Mouse (Mus musculus) left cerebral cortex, adult 8-10 months (tissue): ENCODE measurements around the gene Ppef2. TPM values are rescaled to one million over a fixed set of nuclear protein-coding genes. Genes with fewer than 3 reads are reported as not detected.

ENCODE experiments used
- DNase-seq, 2 experiments: peaks; one replicate each; pipeline ENCODE4 v3.0.0; 2022; ENCODE audit warnings: low spot score in 2 of 2
- total RNA-seq, 4 experiments: library from RNA; stranded (reverse); gene quantifications; 2 replicates each; pipeline ENCODE4 v1.2.4; 2022

Ppef2 gene
- total RNA-seq, 4 experiments from 2014 or later: 0.53 to 1.1 (median 0.83) TPM

DNA sequence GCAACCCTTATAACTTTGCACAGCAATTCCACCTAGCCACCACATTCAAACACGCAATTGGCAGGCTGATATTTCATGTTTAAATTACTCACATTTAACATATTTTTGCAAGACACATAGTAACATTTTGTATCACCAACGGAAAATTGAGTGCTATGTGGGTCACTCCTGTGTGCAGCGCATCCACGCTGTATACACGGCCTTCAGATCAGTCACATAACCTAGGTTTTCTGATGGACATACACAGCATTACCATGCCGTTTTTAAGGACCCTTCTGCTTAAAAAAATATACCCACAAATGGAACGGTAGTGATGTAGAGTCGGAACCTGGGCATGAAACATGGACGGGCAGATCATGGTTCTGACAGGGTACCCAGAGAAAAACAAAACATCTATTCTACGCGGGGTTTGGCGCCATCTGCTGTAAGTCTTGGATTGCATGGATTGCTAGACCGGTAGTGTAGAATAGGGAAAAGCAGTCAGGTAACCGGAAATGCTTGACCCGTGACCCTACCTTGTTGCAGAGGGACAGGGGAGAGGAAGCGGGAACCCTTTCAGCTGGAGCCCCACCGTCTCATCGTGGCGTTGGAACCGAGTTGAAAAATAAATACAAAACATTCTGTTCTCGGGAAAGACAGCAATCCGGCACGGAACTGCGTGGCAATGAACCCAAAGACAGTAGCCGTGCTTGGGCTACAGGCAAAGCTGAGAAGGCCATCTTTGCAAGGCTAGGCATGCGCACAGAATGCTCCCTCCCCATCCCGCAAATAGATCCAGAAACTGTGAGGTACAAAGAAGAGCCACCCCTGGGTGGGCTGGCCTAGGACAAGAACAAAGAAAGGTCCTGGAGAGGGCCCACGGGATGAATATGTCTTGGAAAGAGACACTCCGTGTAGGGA lies 16.5 kb downstream of the Ppef2 start:
- peak; percentile 55 to 59 for DNase-seq

DNA sequence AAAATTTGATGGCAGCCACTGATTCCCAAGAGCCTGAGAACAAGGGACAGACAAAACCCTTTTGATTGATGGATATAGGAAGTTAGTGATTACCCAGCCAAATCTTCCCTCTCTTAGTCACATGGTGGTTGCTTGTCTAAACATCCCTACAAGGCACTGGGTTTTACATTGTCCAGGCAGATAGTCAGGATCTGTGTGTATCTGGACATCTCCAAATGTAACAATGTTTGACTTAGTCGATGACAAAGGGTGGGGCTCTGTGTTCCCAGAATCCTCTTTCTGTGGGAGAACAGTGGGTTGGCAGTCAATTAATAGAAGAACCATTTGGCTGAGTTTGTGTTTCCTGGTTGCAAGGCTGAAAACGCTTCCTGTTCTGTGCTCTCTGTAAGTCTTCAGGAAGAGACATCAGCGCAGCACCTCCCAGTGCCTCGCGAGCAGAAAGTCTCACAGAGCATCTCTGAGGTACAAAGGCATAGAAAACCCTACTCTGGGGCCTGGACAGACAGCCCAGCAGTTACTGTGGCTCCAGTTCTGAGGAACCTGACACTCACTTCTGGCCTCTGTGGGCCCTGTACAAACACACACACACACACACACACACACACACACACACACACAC lies 21.0 kb downstream of the Ppef2 start:
- no peak for DNase-seq

- no peak for DNase-seq
Observed at GRCm38 (mm10) chr5:92233366-92233765, 22.7 kb downstream of the Ppef2 start.

DNA sequence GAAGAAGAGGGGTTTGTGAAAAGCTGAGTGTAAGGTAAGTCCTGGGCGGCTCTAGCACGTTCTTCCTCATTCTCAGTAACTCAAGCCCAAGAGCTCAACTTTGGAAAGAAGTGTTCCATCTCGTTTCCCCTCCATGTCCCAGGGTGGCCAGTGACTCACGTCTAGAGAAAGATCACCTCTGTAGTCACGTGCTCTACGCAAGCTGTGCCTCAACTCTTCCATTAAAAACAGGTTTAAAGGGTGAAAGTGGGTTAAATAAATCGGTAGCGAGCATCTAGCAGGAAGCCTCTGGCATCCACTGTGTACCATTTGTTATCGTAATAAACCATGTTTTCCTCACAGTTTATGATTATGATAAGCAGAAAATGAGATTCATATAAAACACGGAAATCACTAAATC lies 24.2 kb downstream of the Ppef2 start:
- no peak for DNase-seq

DNA sequence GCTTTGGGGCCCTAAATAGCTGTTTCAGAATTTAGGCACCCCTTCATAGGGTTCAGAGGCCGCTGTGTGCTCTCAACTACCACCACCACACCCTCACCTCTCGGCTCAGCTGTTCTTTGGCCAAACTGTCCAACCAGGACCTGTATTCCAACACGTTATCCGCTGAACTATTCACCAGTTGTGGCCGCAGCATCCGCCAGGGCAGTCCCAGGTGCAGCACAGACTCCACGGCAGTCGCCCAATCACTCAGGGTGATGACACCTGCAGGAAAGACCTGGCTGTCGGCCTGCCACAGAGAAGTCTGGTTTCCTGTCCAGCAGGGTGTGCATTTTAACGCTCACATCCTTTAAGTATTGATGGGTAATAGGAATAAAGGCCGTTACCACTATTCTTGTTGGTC lies 25.8 kb downstream of the Ppef2 start:
- DNase-seq: no peak

- DNase-seq: no peak
Observed at GRCm38 (mm10) chr5:92229514-92229913, 26.6 kb downstream of the Ppef2 start.

GRCm38 (mm10) chr5:92228776-92229175 lies 27.3 kb downstream of the Ppef2 start:
- no peak for DNase-seq

DNA sequence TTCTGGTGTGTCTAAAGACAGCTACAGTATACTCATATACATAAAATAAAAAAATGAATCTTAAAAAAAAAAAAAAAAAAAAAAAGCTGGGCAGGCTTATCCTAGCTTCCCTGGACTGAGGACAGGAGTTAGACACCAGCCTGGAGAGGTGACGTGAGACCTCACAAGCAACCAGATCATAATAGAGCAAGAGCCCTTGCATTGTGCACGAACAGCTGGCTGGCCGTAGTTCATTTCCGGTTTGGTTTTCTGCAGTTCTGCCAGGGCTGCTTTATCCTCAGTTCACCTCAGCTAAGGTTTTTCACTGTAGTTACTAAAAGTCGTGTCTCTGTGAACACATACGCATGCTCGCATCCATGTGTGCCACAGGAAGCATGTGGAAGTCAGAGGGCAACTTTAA lies 28.3 kb downstream of the Ppef2 start:
- DNase-seq: no peak

- DNase-seq: no peak
Observed at GRCm38 (mm10) chr5:92220287-92220902, 35.7 kb downstream of the Ppef2 start.

GRCm38 (mm10) chr5:92219826-92220225 lies 36.3 kb downstream of the Ppef2 start:
- no peak for DNase-seq

GRCm38 (mm10) chr5:92218915-92219793 lies 36.9 kb downstream of the Ppef2 start:
- DNase-seq: no peak

GRCm38 (mm10) chr5:92215308-92215707 lies 40.8 kb downstream of the Ppef2 start, which contains the start of gene U90926:
U90926 (minus strand) TSS chr5:92215408.
- no peak for DNase-seq

DNA sequence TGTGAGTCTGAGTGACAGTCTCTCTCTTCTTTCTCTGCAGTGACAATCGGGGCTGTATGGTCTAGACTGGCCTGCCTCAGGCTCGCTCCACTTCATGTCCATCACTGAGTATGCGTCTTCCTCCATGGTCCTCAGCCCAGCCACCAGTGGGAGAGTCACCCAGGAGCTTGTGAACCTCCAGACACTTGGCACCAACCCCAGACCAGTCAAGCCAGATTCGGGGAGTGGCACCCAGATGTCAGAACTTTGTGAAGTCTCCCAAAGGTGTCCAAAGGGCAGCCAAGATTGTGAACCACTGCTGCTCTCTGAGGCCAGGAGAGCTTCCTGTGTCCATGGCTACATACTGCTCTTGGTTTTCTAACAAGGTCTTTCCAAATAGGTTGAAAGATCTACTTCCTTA lies 43.8 kb downstream of the Ppef2 start:
- no peak for DNase-seq

DNA sequence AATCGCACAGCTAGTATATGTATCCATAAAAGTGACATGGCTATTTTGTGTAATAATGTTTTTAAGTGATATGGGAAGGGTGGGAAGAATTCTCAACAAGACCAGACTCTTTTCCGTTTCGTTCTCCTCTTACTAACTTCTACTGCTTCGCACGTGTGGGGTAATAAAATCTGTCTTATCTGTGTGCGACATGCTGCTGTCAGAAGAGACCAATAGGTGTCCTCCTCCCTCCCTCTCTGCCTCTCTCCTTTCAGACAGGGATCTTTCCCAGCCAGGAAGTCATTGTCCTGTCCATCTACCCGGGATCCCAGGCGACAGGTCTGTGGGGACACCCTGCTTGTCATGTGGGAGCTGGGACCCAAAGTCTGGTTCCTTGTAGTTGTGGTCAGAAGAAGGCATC lies 45.9 kb downstream of the Ppef2 start:
- no peak for DNase-seq

GRCm38 (mm10) chr5:92206121-92206520 lies 50.0 kb downstream of the Ppef2 start:
- no peak for DNase-seq

DNA sequence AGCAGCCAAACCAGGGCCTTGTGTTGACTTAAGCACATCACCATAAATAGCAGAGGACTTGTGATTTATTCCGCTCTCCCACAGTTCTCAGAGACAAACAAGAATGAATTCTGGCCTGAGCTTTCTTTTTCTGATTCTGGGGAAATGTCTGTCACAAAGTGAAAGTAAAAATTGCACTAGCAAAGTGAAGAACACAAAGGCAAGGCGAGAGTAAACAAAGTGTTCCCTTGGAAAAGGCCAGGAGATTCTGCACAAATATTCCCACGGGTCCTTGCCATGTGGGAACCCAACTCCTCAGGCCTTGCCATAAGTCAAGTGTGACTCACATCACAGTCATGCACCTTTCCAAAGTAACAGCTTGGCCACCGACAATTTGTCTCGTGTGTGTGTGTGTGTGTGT lies 50.4 kb downstream of the Ppef2 start:
- no peak for DNase-seq

DNA sequence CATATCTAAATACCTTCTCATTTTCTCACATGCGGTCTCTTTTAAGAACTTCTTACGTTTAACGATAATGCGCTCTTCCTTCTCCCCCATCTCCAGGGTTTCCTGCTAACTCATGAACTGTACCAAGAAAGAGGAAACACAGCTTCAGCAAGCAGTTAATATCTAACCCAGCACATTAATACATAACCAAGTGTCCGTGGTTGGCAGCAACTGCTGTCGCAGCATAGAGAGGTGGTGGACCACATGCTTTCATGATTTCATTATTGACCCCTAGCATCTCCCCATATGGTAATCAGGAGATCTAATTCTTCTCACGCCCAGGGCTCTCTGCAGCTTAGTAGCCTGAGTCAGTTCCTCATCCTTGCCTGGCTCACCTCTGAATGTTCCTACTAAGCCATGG lies 50.9 kb downstream of the Ppef2 start:
- DNase-seq: no peak

- no peak for DNase-seq
Observed at GRCm38 (mm10) chr5:92204162-92205036, 51.7 kb downstream of the Ppef2 start.

GRCm38 (mm10) chr5:92198266-92198665 lies 57.8 kb downstream of the Ppef2 start:
- DNase-seq: no peak
